Mouse (Mus musculus): ENCODE results near the gene Rnls. TPM values are rescaled to one million over a fixed set of nuclear protein-coding genes. Genes with fewer than 3 reads are reported as not detected.

Gene Rnls
- total RNA-seq, 2 experiments from 2014 or later, result 1.3 to 1.6 TPM

- TF ChIP-seq CTCF (IDR thresholded peaks at IDR 0.05), result no peak
- intact Hi-C loops (cut with DNase I), result loop anchor here (2.0 kb wide), 1 partner anchor 23 kb away; no protein-coding TSS in a partner anchor
Measured at GRCm38 (mm10) chr19:33253893-33254292, 138.2 kb downstream of the Rnls start.

GRCm38 (mm10) chr19:33252226-33252625 is 139.9 kb downstream of the Rnls start:
- intact Hi-C loops (cut with DNase I), result loop anchor here (1.0 to 2.0 kb wide), 4 partner anchors 12 to 88 kb away; no protein-coding TSS in a partner anchor

More at GRCm38 (mm10) chr19:33253893-33254292, 138.2 kb downstream of the Rnls start:
- no peak overlapping the region for H3K4me3 ChIP-seq
- no peak overlapping the region for H3K27ac ChIP-seq
- no peak for DNase-seq (ENCODE audit: extremely low spot score in 1 of 2, low spot score in 2 of 2)

GRCm38 (mm10) chr19:33244196-33244595 is 147.9 kb downstream of the Rnls start:
- Histone ChIP-seq H3K4me3 (no peak overlapping the region), H3K27ac (no peak overlapping the region)
- DNase-seq (ENCODE audit: extremely low spot score in 1 of 2, low spot score in 2 of 2), result no peak
- no peak for TF ChIP-seq CTCF (IDR thresholded peaks at IDR 0.05)
- intact Hi-C loops (cut with DNase I), result no loop called here

More at GRCm38 (mm10) chr19:33252226-33252625, 139.9 kb downstream of the Rnls start:
- TF ChIP-seq CTCF (IDR thresholded peaks at IDR 0.05), result no peak
- no peak overlapping the region for H3K4me3 ChIP-seq
- DNase-seq (ENCODE audit: extremely low spot score in 1 of 2, low spot score in 2 of 2), result peak; percentile 35 to 39
- H3K27ac ChIP-seq, result peak overlapping the region; percentile 51

GRCm38 (mm10) chr19:33240386-33240785 is 151.7 kb downstream of the Rnls start:
- no peak for TF ChIP-seq CTCF (IDR thresholded peaks at IDR 0.05)
- no peak for DNase-seq (ENCODE audit: extremely low spot score in 1 of 2, low spot score in 2 of 2)
- Histone ChIP-seq H3K4me3 (no peak overlapping the region), H3K27ac (peak overlapping the region; percentile 71)
- intact Hi-C loops (cut with DNase I), result loop anchor here (1.0 to 2.0 kb wide), 3 partner anchors 12 to 100 kb away; no protein-coding TSS in a partner anchor

GRCm38 (mm10) chr19:33232902-33233301 is 159.2 kb downstream of the Rnls start:
- no peak for TF ChIP-seq CTCF (IDR thresholded peaks at IDR 0.05)
- peak overlapping the region; percentile 62 for H3K27ac ChIP-seq
- no peak for DNase-seq (ENCODE audit: extremely low spot score in 1 of 2, low spot score in 2 of 2)
- H3K4me3 ChIP-seq, result no peak overlapping the region
- intact Hi-C loops (cut with DNase I), result no loop called here

GRCm38 (mm10) chr19:33231303-33231702 is 160.8 kb downstream of the Rnls start:
- DNase-seq (ENCODE audit: extremely low spot score in 1 of 2, low spot score in 2 of 2), result no peak
- no peak for TF ChIP-seq CTCF (IDR thresholded peaks at IDR 0.05)
- H3K4me3 ChIP-seq, result no peak overlapping the region
- intact Hi-C loops (cut with DNase I), result no loop called here
- peak overlapping the region; percentile 15 for H3K27ac ChIP-seq

- peak; percentile 64 to 68 for DNase-seq (ENCODE audit: extremely low spot score in 1 of 2, low spot score in 2 of 2)
- Histone ChIP-seq H3K4me3 (no peak overlapping the region), H3K27ac (no peak overlapping the region)
- intact Hi-C loops (cut with DNase I), result loop anchor here (1.0 to 5.0 kb wide), 4 partner anchors 115 to 512 kb away; partner anchors contain the start of gene Pten
- TF ChIP-seq CTCF (IDR thresholded peaks at IDR 0.05), result peak; percentile 84
Measured at GRCm38 (mm10) chr19:33227004-33227403, 165.1 kb downstream of the Rnls start.

GRCm38 (mm10) chr19:33225858-33226705 is 166.0 kb downstream of the Rnls start:
- no peak for DNase-seq (ENCODE audit: extremely low spot score in 1 of 2, low spot score in 2 of 2)
- no peak overlapping the region for H3K4me3 ChIP-seq
- TF ChIP-seq CTCF (IDR thresholded peaks at IDR 0.05), result peak; percentile 50
- no peak overlapping the region for H3K27ac ChIP-seq
- intact Hi-C loops (cut with DNase I), result loop anchor here (2.0 to 5.0 kb wide), 2 partner anchors 114 to 469 kb away; partner anchors contain the start of gene Pten

- peak overlapping the region; percentile 92 for H3K27ac ChIP-seq
- no peak for TF ChIP-seq CTCF (IDR thresholded peaks at IDR 0.05)
- intact Hi-C loops (cut with DNase I), result loop anchor here (5.0 kb wide), 1 partner anchor 113 kb away; no protein-coding TSS in a partner anchor
- H3K4me3 ChIP-seq, result no peak overlapping the region
- DNase-seq (ENCODE audit: extremely low spot score in 1 of 2, low spot score in 2 of 2), result no peak
Measured at GRCm38 (mm10) chr19:33225002-33225376, 167.1 kb downstream of the Rnls start.

GRCm38 (mm10) chr19:33224181-33225001 is 167.7 kb downstream of the Rnls start:
- Histone ChIP-seq H3K27ac (peak overlapping the region; percentile 92), H3K4me3 (peak overlapping the region; percentile 29; the same call in 1 of the 2 replicates)
- intact Hi-C loops (cut with DNase I), result loop anchor here (5.0 kb wide), 1 partner anchor 112 kb away; no protein-coding TSS in a partner anchor
- no peak for TF ChIP-seq CTCF (IDR thresholded peaks at IDR 0.05)
- peak; percentile 59 to 79 for DNase-seq (ENCODE audit: extremely low spot score in 1 of 2, low spot score in 2 of 2)

GRCm38 (mm10) chr19:33223766-33224165 is 168.3 kb downstream of the Rnls start:
- Histone ChIP-seq H3K27ac (peak overlapping the region; percentile 78), H3K4me3 (peak overlapping the region; percentile 29; the same call in 1 of the 2 replicates)
- TF ChIP-seq CTCF (IDR thresholded peaks at IDR 0.05), result no peak
- DNase-seq (ENCODE audit: extremely low spot score in 1 of 2, low spot score in 2 of 2), result no peak
- intact Hi-C loops (cut with DNase I), result no loop called here

Measured in left cerebral cortex, adult 2 months (tissue).